Mouse (Mus musculus) adrenal gland, postnatal 36 days (tissue): ENCODE measurements around the gene Olfr1404. TPM values are rescaled to one million over a fixed set of nuclear protein-coding genes. Genes with fewer than 3 reads are reported as not detected.
"Not testable (repeated sequence)": the region's sequence is repeated elsewhere in the genome, so short reads cannot be mapped to it uniquely, and the experiment has no call there.

Experiments
- DNase-seq, 2 experiments: peaks; one replicate each; pipeline ENCODE4 v3.0.0; 2021; ENCODE audit warnings: mixed read lengths in 1 of 2
- long read RNA-seq, 2 experiments: library from polyadenylated mRNA; stranded (forward); transcript quantifications; one replicate each; pipeline ENCODE4 v2.0.0; 2021; ENCODE audit warnings: borderline sequencing depth in 2 of 2
- total RNA-seq, 2 experiments: library from RNA; stranded (reverse); gene quantifications; 2 replicates each; pipeline ENCODE4 v1.2.3; 2021

The Olfr1404 gene
- not detected for total RNA-seq
- long read RNA-seq, experiment 1: 0 reads
- long read RNA-seq, experiment 2: 0 reads

- DNase-seq: no peak
Observed at GRCm38 (mm10) chr1:173212092-173212491, at the start of gene Olfr1404. Gene Olfr1404 (plus strand): TSS chr1:173212392.

- no peak for DNase-seq
Observed at GRCm38 (mm10) chr1:173174154-173174842, 37.9 kb upstream of the Olfr1404 start.

- DNase-seq: no peak
Observed at GRCm38 (mm10) chr1:173190540-173190939, 21.7 kb upstream of the Olfr1404 start, which contains the start of gene Olfr1406. Gene Olfr1406 (minus strand): TSS chr1:173190640.

GRCm38 (mm10) chr1:173192059-173192458 is 20.1 kb upstream of the Olfr1404 start:
- no peak for DNase-seq

- no peak for DNase-seq
Observed at GRCm38 (mm10) chr1:173196359-173196758, 15.8 kb upstream of the Olfr1404 start.

- DNase-seq: no peak
Observed at GRCm38 (mm10) chr1:173197508-173197907, 14.7 kb upstream of the Olfr1404 start, which contains the start of gene Olfr218. Gene Olfr218 (plus strand): TSS chr1:173197808.

GRCm38 (mm10) chr1:173216481-173216880 is 4.3 kb downstream of the Olfr1404 start:
- DNase-seq: no peak

- DNase-seq: no peak
Observed at GRCm38 (mm10) chr1:173227081-173227480, 14.9 kb downstream of the Olfr1404 start, which contains the start of gene Fcer1a. Gene Fcer1a (minus strand): TSS chr1:173227214.

- not testable (repeated sequence) for DNase-seq
Observed at GRCm38 (mm10) chr1:173237004-173237403, 24.8 kb downstream of the Olfr1404 start.

- no peak for DNase-seq
Observed at GRCm38 (mm10) chr1:173249888-173250287, 37.7 kb downstream of the Olfr1404 start.

GRCm38 (mm10) chr1:173265701-173266100 is 53.5 kb downstream of the Olfr1404 start, which contains the start of gene Olfr418:
Gene Olfr418 (plus strand): TSS chr1:173266001.
- no peak for DNase-seq

Other genes starting within 250 kb of the Olfr1404 start
- gene Olfr1408, start 75.0 kb upstream of the Olfr1404 start, total RNA-seq: not detected
- not detected for gene Olfr1406, start 21.8 kb upstream of the Olfr1404 start, total RNA-seq
- not detected for gene Olfr218, start 14.6 kb upstream of the Olfr1404 start, total RNA-seq
- gene Fcer1a, start 14.8 kb downstream of the Olfr1404 start, total RNA-seq: under 1 TPM in 1 of 2 experiments, not detected in 1; 0.30 TPM
- gene Olfr418, start 53.6 kb downstream of the Olfr1404 start, total RNA-seq: not detected
- not detected for gene Mptx2, start 65.4 kb downstream of the Olfr1404 start, total RNA-seq
- gene Ackr1, start 121.4 kb downstream of the Olfr1404 start, total RNA-seq: 1 to 10 TPM; 1.6 to 2.8 TPM
- 1 to 10 TPM in 1 of 2 experiments, under 1 TPM in 1; 0.53 to 2.1 TPM for gene Aim2, start 138.5 kb downstream of the Olfr1404 start, total RNA-seq
- gene Cadm3, start 155.3 kb downstream of the Olfr1404 start, total RNA-seq: 1 to 10 TPM; 6.8 to 9.3 TPM